Mouse (Mus musculus): ENCODE measurements at regions not wholly inside any gene's neighbourhood (a gene's known extent, or its start where the extent isn't known, plus 50 kb on each side); places are given as distances from the start of the nearest gene placed in this dataset.

- Histone ChIP-seq H3K4me1 (no peaks in the 10 kb centered on the region), H3K4me3 (replicated peaks) (no peak overlapping the region), H3K9me3 (replicated peaks) (no peaks in the 10 kb centered on the region), H3K27me3 (no peaks in the 10 kb centered on the region), H3K9ac (no peak overlapping the region), H3K27ac (replicated peaks) (no peak overlapping the region), H3K36me3 (no peaks in the 10 kb centered on the region), H3K4me2 (replicated peaks) (no peak overlapping the region)
- 95% methylated on average over 4 of the region's 4 CpGs for WGBS
- no peak for ATAC-seq (ENCODE audit: insufficient number of reproducible peaks, low FRiP score, low TSS enrichment, low read depth)
Observed at GRCm38 (mm10) chr10:117462921-117463320, 83.1 kb upstream of the Cpsf6 start.

- peaks cover 5% of the 10 kb centered on the region; the same call in 1 of the 2 replicates for H3K4me1 ChIP-seq
- 66% methylated on average over 11 of the region's 11 CpGs for WGBS
- ATAC-seq (ENCODE audit: insufficient number of reproducible peaks, low FRiP score, low TSS enrichment, low read depth): no peak
Observed at GRCm38 (mm10) chr10:117461791-117462516, 82.1 kb upstream of the Cpsf6 start.

GRCm38 (mm10) chr10:117461261-117461660 lies 81.4 kb upstream of the Cpsf6 start:
- Histone ChIP-seq H3K4me1 (peaks cover 5% of the 10 kb centered on the region; the same call in 1 of the 2 replicates), H3K27ac (replicated peaks) (no peak overlapping the region), H3K27me3 (no peaks in the 10 kb centered on the region), H3K4me3 (replicated peaks) (no peak overlapping the region), H3K4me2 (replicated peaks) (no peak overlapping the region), H3K9me3 (replicated peaks) (no peaks in the 10 kb centered on the region), H3K9ac (no peak overlapping the region), H3K36me3 (no peaks in the 10 kb centered on the region)
- 80% methylated on average over 4 of the region's 4 CpGs for WGBS
- ATAC-seq (ENCODE audit: insufficient number of reproducible peaks, low FRiP score, low TSS enrichment, low read depth): no peak

More at GRCm38 (mm10) chr10:117461791-117462516, 82.1 kb upstream of the Cpsf6 start:
- Histone ChIP-seq H3K9ac (no peak overlapping the region), H3K4me2 (replicated peaks) (no peak overlapping the region), H3K27me3 (no peaks in the 10 kb centered on the region), H3K9me3 (replicated peaks) (no peaks in the 10 kb centered on the region), H3K4me3 (replicated peaks) (no peak overlapping the region), H3K27ac (replicated peaks) (no peak overlapping the region), H3K36me3 (no peaks in the 10 kb centered on the region)

- peaks cover 5% of the 10 kb centered on the region; the same call in 1 of the 2 replicates for H3K4me1 ChIP-seq
- H3K36me3 ChIP-seq: no peaks in the 10 kb centered on the region
- WGBS: 94% methylated on average over 6 of the region's 6 CpGs
- H3K9ac ChIP-seq: no peak overlapping the region
- no peak overlapping the region for H3K27ac ChIP-seq (replicated peaks)
- no peak overlapping the region for H3K4me2 ChIP-seq (replicated peaks)
- no peaks in the 10 kb centered on the region for H3K27me3 ChIP-seq
- no peak overlapping the region for H3K4me3 ChIP-seq (replicated peaks)
- no peak for ATAC-seq (ENCODE audit: insufficient number of reproducible peaks, low FRiP score, low TSS enrichment, low read depth)
- no peaks in the 10 kb centered on the region for H3K9me3 ChIP-seq (replicated peaks)
Observed at GRCm38 (mm10) chr10:117460366-117460730, 80.5 kb upstream of the Cpsf6 start.

GRCm38 (mm10) chr10:117459651-117460365 lies 80.0 kb upstream of the Cpsf6 start:
- Histone ChIP-seq H3K9me3 (replicated peaks) (no peaks in the 10 kb centered on the region), H3K9ac (no peak overlapping the region), H3K27ac (replicated peaks) (no peak overlapping the region), H3K36me3 (no peaks in the 10 kb centered on the region), H3K27me3 (no peaks in the 10 kb centered on the region), H3K4me3 (replicated peaks) (no peak overlapping the region), H3K4me2 (replicated peaks) (no peak overlapping the region), H3K4me1 (peaks cover 5% of the 10 kb centered on the region; the same call in 1 of the 2 replicates)
- WGBS: 84% methylated on average over 10 of the region's 10 CpGs
- ATAC-seq (ENCODE audit: insufficient number of reproducible peaks, low FRiP score, low TSS enrichment, low read depth): no peak

- Histone ChIP-seq H3K4me3 (replicated peaks) (no peak overlapping the region), H3K27me3 (no peaks in the 10 kb centered on the region), H3K36me3 (no peaks in the 10 kb centered on the region), H3K4me2 (replicated peaks) (no peak overlapping the region), H3K9ac (no peak overlapping the region), H3K4me1 (peaks cover 5% of the 10 kb centered on the region; the same call in 1 of the 2 replicates), H3K9me3 (replicated peaks) (no peaks in the 10 kb centered on the region), H3K27ac (replicated peaks) (no peak overlapping the region)
- ATAC-seq (ENCODE audit: insufficient number of reproducible peaks, low FRiP score, low TSS enrichment, low read depth): no peak
- WGBS: 86% methylated on average over 2 of the region's 2 CpGs
Observed at GRCm38 (mm10) chr10:117459041-117459475, 79.2 kb upstream of the Cpsf6 start.

GRCm38 (mm10) chr10:117458271-117459040 lies 78.6 kb upstream of the Cpsf6 start:
- no peaks in the 10 kb centered on the region for H3K27me3 ChIP-seq
- H3K9ac ChIP-seq: no peak overlapping the region
- peaks cover 5% of the 10 kb centered on the region; the same call in 1 of the 2 replicates for H3K4me1 ChIP-seq
- H3K27ac ChIP-seq (replicated peaks): no peak overlapping the region
- H3K36me3 ChIP-seq: no peaks in the 10 kb centered on the region
- no peaks in the 10 kb centered on the region for H3K9me3 ChIP-seq (replicated peaks)
- no peak overlapping the region for H3K4me2 ChIP-seq (replicated peaks)
- no peak for ATAC-seq (ENCODE audit: insufficient number of reproducible peaks, low FRiP score, low TSS enrichment, low read depth)
- WGBS: 81% methylated on average over 11 of the region's 11 CpGs
- H3K4me3 ChIP-seq (replicated peaks): no peak overlapping the region

- ATAC-seq (ENCODE audit: insufficient number of reproducible peaks, low FRiP score, low TSS enrichment, low read depth): no peak
- Histone ChIP-seq H3K27me3 (no peaks in the 10 kb centered on the region), H3K4me1 (peaks cover 5% of the 10 kb centered on the region; the same call in 1 of the 2 replicates), H3K27ac (replicated peaks) (no peak overlapping the region), H3K9ac (no peak overlapping the region), H3K36me3 (no peaks in the 10 kb centered on the region), H3K4me2 (replicated peaks) (no peak overlapping the region), H3K4me3 (replicated peaks) (no peak overlapping the region), H3K9me3 (replicated peaks) (no peaks in the 10 kb centered on the region)
- 58% methylated on average over 2 of the region's 2 CpGs for WGBS
Observed at GRCm38 (mm10) chr10:117457701-117457950, 77.8 kb upstream of the Cpsf6 start.

- H3K4me3 ChIP-seq (replicated peaks): no peak overlapping the region
- peaks cover 5% of the 10 kb centered on the region; the same call in 1 of the 2 replicates for H3K4me1 ChIP-seq
- no peaks in the 10 kb centered on the region for H3K9me3 ChIP-seq (replicated peaks)
- no peak overlapping the region for H3K27ac ChIP-seq (replicated peaks)
- H3K9ac ChIP-seq: no peak overlapping the region
- no peak overlapping the region for H3K4me2 ChIP-seq (replicated peaks)
- no peaks in the 10 kb centered on the region for H3K36me3 ChIP-seq
- H3K27me3 ChIP-seq: no peaks in the 10 kb centered on the region
- ATAC-seq (ENCODE audit: insufficient number of reproducible peaks, low FRiP score, low TSS enrichment, low read depth): no peak
- 54% methylated on average over 18 of the region's 18 CpGs for WGBS
Observed at GRCm38 (mm10) chr10:117456904-117457700, 77.3 kb upstream of the Cpsf6 start.

- no peak for ATAC-seq (ENCODE audit: insufficient number of reproducible peaks, low FRiP score, low TSS enrichment, low read depth)
- WGBS: 67% methylated on average over 8 of the region's 8 CpGs
- no peak overlapping the region for H3K27ac ChIP-seq (replicated peaks)
- H3K36me3 ChIP-seq: no peaks in the 10 kb centered on the region
- no peak overlapping the region for H3K4me2 ChIP-seq (replicated peaks)
- H3K27me3 ChIP-seq: no peaks in the 10 kb centered on the region
- no peaks in the 10 kb centered on the region for H3K9me3 ChIP-seq (replicated peaks)
- no peak overlapping the region for H3K4me3 ChIP-seq (replicated peaks)
- H3K4me1 ChIP-seq: peaks cover 5% of the 10 kb centered on the region; the same call in 1 of the 2 replicates
- H3K9ac ChIP-seq: no peak overlapping the region
Observed at GRCm38 (mm10) chr10:117456427-117456826, 76.6 kb upstream of the Cpsf6 start.
